Mouse (Mus musculus): ENCODE measurements around the gene Gpr132. TPM values are rescaled to one million over a fixed set of nuclear protein-coding genes. Genes with fewer than 3 reads are reported as not detected.

The Gpr132 gene
- 0.63 TPM for polyA plus RNA-seq (2014; fragmentation: Illumina TruSeq; extraction: RNeasy Lipid Tissue Mini Kit (QIAGEN cat#74804); ENCODE audit: low replicate concordance)

DNA sequence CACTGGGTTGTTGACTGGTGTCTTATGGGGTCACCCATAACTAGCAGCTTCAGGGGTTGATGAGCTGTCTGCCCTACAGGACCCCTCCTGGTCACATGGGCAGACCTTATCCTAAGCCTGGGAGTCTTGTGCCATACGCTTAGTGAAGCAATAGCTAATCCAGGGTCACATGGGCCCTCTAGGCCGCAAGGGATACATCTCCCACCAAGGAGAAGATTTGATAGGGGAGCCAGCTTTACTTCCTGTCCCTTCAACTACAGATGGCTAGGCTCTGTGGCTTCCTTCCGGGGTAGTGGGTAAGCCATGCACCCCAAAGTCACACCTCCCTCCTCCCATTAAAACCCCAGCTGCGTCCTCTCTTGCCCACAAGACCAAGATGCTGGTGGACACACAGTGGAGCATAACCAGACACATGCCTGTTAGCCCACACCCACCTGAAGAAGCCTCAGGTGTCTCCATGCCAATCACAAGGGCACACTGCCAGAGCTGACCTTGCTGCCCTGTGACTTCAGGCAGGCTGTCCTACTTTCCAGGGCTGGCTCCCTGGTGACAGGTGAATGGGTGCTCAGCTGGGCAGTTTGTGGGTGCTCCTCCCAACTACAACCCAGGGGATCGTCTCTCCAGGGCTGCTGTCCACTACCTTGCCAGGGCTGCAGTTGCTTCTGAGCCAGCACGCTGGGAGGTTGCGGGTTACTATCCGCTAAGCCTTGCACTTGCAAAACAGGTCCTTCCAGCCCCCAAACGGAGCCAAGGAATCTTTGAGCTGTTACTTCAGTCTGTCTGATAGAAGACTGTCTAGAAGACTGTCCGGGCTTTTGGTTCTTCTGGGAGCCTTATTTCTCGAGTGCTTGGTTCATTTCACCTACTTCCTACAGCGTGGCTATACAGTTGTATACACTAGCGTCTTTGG is at the start of gene Gpr132:
Gpr132 (minus strand) TSS at position 51 of the 910 bp plus-strand sequence.

DNA sequence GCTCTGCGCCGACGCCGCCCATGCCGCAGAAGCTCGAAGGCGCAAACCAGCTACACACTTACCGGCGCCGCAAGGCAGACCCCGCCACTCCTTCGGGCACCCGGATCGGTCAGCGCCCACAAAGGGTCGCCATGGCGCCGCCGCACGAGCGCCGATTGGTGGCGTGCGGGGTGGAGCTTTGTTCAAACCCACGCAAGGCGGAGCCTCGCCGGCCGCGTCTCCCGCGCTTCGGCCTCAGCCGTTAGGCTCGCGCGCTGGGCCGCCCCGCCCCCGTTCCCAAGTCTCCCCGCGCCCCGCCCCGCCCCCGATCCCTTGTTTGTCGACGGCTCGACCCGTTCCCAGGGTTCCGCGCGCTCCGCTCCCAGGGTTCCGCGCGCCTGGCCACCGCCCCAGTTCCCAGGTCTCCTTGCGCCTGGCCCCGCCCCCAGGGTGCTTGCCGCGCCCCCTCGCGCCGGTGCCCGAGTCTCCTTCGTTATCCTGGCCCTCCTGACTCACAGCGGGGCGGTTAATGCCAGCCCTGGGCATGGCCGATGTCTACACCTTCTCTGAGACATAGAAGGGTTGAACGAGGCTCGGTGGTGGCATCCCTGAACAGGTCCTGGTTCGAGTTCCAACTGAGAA is 38.7 kb downstream of the Gpr132 start, which contains the start of gene Cdca4:
Cdca4 (minus strand) TSS at position 180 of the 621 bp plus-strand sequence.

DNA sequence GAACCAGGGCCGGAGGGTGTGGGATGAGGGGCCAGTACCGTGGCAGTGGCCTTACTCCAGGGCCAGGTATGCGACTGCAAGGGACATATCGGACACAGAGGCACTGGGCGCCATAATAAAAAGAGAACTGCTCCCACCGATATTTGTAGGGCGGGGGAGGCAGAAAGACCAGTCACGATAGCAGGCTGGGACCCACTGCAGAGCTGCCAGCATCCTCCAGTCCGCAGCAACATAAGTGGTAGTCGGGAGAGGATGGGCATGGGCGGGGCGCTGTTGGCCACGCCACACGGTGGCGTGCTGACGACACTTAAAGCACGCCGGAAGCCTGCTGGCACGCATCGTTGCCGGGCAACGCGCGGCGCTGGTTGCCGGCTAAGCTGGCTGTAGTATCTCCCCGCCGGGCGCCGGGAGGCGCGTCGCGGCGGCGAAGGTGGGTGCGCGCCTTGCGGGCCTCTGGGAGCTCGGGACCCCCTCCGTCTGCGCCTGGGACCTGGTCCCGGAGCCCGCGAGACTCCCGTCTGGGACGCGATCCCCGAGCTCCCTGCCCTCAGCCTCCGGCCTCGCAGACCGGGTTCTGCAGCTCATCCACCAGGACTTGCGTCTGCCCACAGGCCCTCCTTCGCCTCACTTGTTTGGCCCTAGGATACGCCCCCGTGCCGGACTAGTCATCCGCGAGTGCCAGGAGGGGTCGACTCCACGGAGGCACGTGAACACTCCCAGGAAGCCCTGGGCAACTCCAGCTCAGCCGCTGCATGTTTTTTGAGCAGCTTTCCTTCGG is 59.3 kb downstream of the Gpr132 start, which contains the start of gene Clba1:
Clba1 (plus strand) TSS at position 351 of the 778 bp plus-strand sequence.

DNA sequence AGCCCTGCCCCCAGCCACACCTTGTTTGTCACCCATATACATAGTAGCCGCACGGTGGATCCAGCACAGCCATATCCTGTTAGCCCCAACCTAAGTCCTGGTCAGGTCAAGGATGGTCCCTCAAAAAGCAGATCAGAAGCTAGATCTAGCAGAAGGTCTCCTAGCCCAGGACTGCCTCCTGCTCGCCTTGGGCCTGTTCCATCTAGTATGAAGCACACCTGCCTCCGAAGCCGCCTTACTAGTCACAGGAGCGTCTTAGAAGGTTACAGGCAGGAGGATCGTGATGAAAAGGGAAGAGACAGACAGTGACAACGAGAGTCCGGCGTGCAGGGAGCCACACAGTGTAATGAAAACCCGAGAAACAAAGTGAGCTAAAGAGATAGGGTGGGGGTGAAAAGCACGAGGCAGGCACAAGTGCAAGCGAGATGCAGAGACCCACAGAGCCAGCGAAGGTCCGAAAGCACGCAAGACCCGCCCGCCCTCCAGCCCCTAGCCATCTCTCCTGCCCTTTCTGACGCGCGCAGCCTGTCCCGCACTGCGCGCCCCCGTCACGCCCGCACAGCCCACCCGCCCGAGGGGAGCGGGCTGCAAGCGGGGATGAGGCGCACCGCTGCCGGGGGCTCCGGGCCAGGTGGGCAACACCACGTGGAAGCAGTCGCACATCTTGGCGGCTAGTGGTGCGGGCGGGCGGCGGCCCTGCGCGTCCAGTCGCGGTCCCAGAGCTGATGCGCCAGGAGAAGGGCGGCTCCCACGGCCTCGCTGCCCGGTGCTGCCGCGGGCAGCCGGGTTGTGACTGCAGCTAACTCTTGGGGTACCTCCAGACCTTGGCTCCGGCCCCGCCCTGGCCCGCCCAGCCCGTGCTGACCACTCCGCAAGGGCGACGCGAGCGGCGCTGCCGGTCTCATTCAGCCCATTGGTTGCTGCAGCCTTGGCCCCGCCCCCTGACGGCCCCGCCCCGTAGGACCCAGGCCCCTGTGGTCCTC is 65.9 kb downstream of the Gpr132 start, which contains the start of gene Ahnak2:
Ahnak2 (minus strand) TSS at position 794 of the 983 bp plus-strand sequence.

Other genes starting within 250 kb of the Gpr132 start
- gene Adssl1, start 248.2 kb downstream of the Gpr132 start, polyA plus RNA-seq (2014; fragmentation: Illumina TruSeq; extraction: RNeasy Lipid Tissue Mini Kit (QIAGEN cat#74804); ENCODE audit: low replicate concordance) = not detected
- gene Siva1, start 223.5 kb downstream of the Gpr132 start, polyA plus RNA-seq (2014; fragmentation: Illumina TruSeq; extraction: RNeasy Lipid Tissue Mini Kit (QIAGEN cat#74804); ENCODE audit: low replicate concordance) = not detected
- 3.2 TPM for gene Akt1, start 193.3 kb downstream of the Gpr132 start, polyA plus RNA-seq (2014; fragmentation: Illumina TruSeq; extraction: RNeasy Lipid Tissue Mini Kit (QIAGEN cat#74804); ENCODE audit: low replicate concordance)
- 0.56 TPM for gene Zbtb42, start 189.4 kb downstream of the Gpr132 start, polyA plus RNA-seq (2014; fragmentation: Illumina TruSeq; extraction: RNeasy Lipid Tissue Mini Kit (QIAGEN cat#74804); ENCODE audit: low replicate concordance)
- 7.2 TPM for gene Cep170b, start 147.8 kb downstream of the Gpr132 start, polyA plus RNA-seq (2014; fragmentation: Illumina TruSeq; extraction: RNeasy Lipid Tissue Mini Kit (QIAGEN cat#74804); ENCODE audit: low replicate concordance)
- gene Pld4, start 107.6 kb downstream of the Gpr132 start, polyA plus RNA-seq (2014; fragmentation: Illumina TruSeq; extraction: RNeasy Lipid Tissue Mini Kit (QIAGEN cat#74804); ENCODE audit: low replicate concordance) = 0.97 TPM
- gene Ahnak2, start 65.6 kb downstream of the Gpr132 start, polyA plus RNA-seq (2014; fragmentation: Illumina TruSeq; extraction: RNeasy Lipid Tissue Mini Kit (QIAGEN cat#74804); ENCODE audit: low replicate concordance) = 0.37 TPM
- gene Clba1, start 59.3 kb downstream of the Gpr132 start, polyA plus RNA-seq (2014; fragmentation: Illumina TruSeq; extraction: RNeasy Lipid Tissue Mini Kit (QIAGEN cat#74804); ENCODE audit: low replicate concordance) = 0.33 TPM
- 8.3 TPM for gene Cdca4, start 38.8 kb downstream of the Gpr132 start, polyA plus RNA-seq (2014; fragmentation: Illumina TruSeq; extraction: RNeasy Lipid Tissue Mini Kit (QIAGEN cat#74804); ENCODE audit: low replicate concordance)
- not detected for gene Jag2, start 61.5 kb upstream of the Gpr132 start, polyA plus RNA-seq (2014; fragmentation: Illumina TruSeq; extraction: RNeasy Lipid Tissue Mini Kit (QIAGEN cat#74804); ENCODE audit: low replicate concordance)
- gene Nudt14, start 73.9 kb upstream of the Gpr132 start, polyA plus RNA-seq (2014; fragmentation: Illumina TruSeq; extraction: RNeasy Lipid Tissue Mini Kit (QIAGEN cat#74804); ENCODE audit: low replicate concordance) = not detected
- 0.71 TPM for gene Btbd6, start 108.3 kb upstream of the Gpr132 start, polyA plus RNA-seq (2014; fragmentation: Illumina TruSeq; extraction: RNeasy Lipid Tissue Mini Kit (QIAGEN cat#74804); ENCODE audit: low replicate concordance)
- 11.7 TPM for gene Brf1, start 132.5 kb upstream of the Gpr132 start, polyA plus RNA-seq (2014; fragmentation: Illumina TruSeq; extraction: RNeasy Lipid Tissue Mini Kit (QIAGEN cat#74804); ENCODE audit: low replicate concordance)
- 2.8 TPM for gene Pacs2, start 146.3 kb upstream of the Gpr132 start, polyA plus RNA-seq (2014; fragmentation: Illumina TruSeq; extraction: RNeasy Lipid Tissue Mini Kit (QIAGEN cat#74804); ENCODE audit: low replicate concordance)
- gene Tex22, start 206.3 kb upstream of the Gpr132 start, polyA plus RNA-seq (2014; fragmentation: Illumina TruSeq; extraction: RNeasy Lipid Tissue Mini Kit (QIAGEN cat#74804); ENCODE audit: low replicate concordance) = not detected
- 4.1 TPM for gene Mta1, start 230.1 kb upstream of the Gpr132 start, polyA plus RNA-seq (2014; fragmentation: Illumina TruSeq; extraction: RNeasy Lipid Tissue Mini Kit (QIAGEN cat#74804); ENCODE audit: low replicate concordance)

All from small intestine, adult 10 weeks (tissue).